Mouse (Mus musculus) neural tube, embryonic 14.5 days (tissue): ENCODE measurements around the gene Maats1. TPM values are rescaled to one million over a fixed set of nuclear protein-coding genes. Genes with fewer than 3 reads are reported as not detected.

Experiments used
- ATAC-seq: fragments of 200-750 bp; cut with Nextera tagmentation; 2 replicates; pipeline ENCODE4 v1.8.0; 2017; ENCODE audit warnings: low read depth, mild to moderate bottlenecking, moderate TSS enrichment, moderate library complexity
- H3K27ac ChIP-seq: fragments of 300-500 bp; sonication (generic); 2 replicates; pipeline ENCODE4 v1.5.1; 2014; ENCODE audit warnings: low read depth, mild to moderate bottlenecking, control low read depth, low read length, moderate library complexity, mixed read lengths
- H3K27me3 ChIP-seq: fragments of 300-500 bp; sonication (generic); 2 replicates; pipeline ENCODE4 v1.6.1; 2014; ENCODE audit warnings: low read length; ENCODE audit not compliant: control insufficient read depth, insufficient read depth
- H3K36me3 ChIP-seq: fragments of 300-500 bp; sonication (generic); 2 replicates; pipeline ENCODE4 v1.6.1; 2014; ENCODE audit warnings: low read length, mixed read lengths; ENCODE audit not compliant: control insufficient read depth, insufficient read depth
- H3K4me1 ChIP-seq: fragments of 300-500 bp; sonication (generic); 2 replicates; pipeline ENCODE4 v1.6.1; 2014; ENCODE audit warnings: low read length; ENCODE audit not compliant: control insufficient read depth, insufficient read depth
- H3K4me2 ChIP-seq: fragments of 300-500 bp; sonication (generic); 2 replicates; pipeline ENCODE4 v1.6.1; 2014; ENCODE audit warnings: mild to moderate bottlenecking, low read depth, low read length, control low read depth
- H3K4me3 ChIP-seq: fragments of 300-500 bp; sonication (generic); 2 replicates; pipeline ENCODE4 v1.5.1; 2014; ENCODE audit warnings: low read depth, low read length, control low read depth, mixed read lengths
- H3K9ac ChIP-seq: fragments of 300-500 bp; sonication (generic); replicated peaks from 2 replicates; pipeline ENCODE4 v1.6.1; 2014; ENCODE audit warnings: low read depth, mild to moderate bottlenecking, control low read depth, low read length, mixed read lengths
- H3K9me3 ChIP-seq: fragments of 300-500 bp; sonication (generic); 2 replicates; pipeline ENCODE4 v1.6.1; 2016; ENCODE audit warnings: low read length; ENCODE audit not compliant: control insufficient read depth
- WGBS: fragments of 180-500 bp; shearing (Covaris S2); extraction: QIAGEN DNeasy Blood & Tissue Kit; methylation state at CpG from one replicate; pipeline ENCODE4 v1.1.7; 2014; 5-methylcytosine and 5-hydroxymethylcytosine counted together
- polyA plus RNA-seq: library from polyadenylated mRNA; unstranded; fragments of >200 nt; fragmentation: Nextera tagmentation; extraction: Ambion mirVana; gene quantifications from 2 replicates; pipeline ENCODE4 v1.2.1, GENCODE M21; 2014

The Maats1 gene
- polyA plus RNA-seq, 1 experiment from 2014 or later: 0.62 TPM

DNA sequence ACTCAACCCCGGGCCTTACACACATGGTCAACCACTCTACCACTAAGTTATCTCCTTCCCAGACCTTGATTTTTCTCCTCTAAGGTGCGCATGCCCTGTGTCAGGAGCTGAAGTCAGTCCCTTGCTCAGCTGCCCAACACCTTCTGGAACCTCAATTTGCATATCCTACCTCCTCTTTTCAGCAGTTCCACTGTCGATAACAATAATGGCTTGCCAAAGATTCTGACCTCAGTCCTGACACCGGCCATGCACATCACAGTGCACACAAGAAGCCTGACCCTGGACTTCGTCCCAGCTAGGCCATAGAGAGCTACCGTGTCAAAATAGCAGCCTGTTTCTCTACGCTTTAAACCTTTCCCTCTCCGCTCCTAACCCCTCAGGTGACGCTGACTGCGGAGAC, 31.5 kb upstream of the Maats1 start:
- Histone ChIP-seq H3K9ac (no peak overlapping the region), H3K4me1 (no peaks in the 10 kb centered on the region; the same call in 1 of the 2 replicates), H3K27ac (no peak overlapping the region), H3K36me3 (no peaks in the 10 kb centered on the region), H3K4me2 (no peak overlapping the region), H3K27me3 (no peaks in the 10 kb centered on the region), H3K4me3 (no peak overlapping the region), H3K9me3 (no peaks in the 10 kb centered on the region)
- ATAC-seq: no peak
- 85% methylated on average over 10 of the region's 10 CpGs for WGBS

GRCm38 (mm10) chr16:38372876-38373275, 30.9 kb upstream of the Maats1 start:
- no peak overlapping the region for H3K9ac ChIP-seq
- H3K36me3 ChIP-seq: no peaks in the 10 kb centered on the region
- no peaks in the 10 kb centered on the region; the same call in 1 of the 2 replicates for H3K4me1 ChIP-seq
- ATAC-seq: no peak
- no peaks in the 10 kb centered on the region for H3K9me3 ChIP-seq
- H3K4me2 ChIP-seq: no peak overlapping the region
- H3K27ac ChIP-seq: no peak overlapping the region
- H3K27me3 ChIP-seq: no peaks in the 10 kb centered on the region
- 91% methylated on average over 4 of the region's 4 CpGs for WGBS
- H3K4me3 ChIP-seq: no peak overlapping the region

- Histone ChIP-seq H3K4me3 (no peak overlapping the region), H3K9ac (no peak overlapping the region), H3K36me3 (no peaks in the 10 kb centered on the region), H3K4me2 (no peak overlapping the region), H3K4me1 (no peaks in the 10 kb centered on the region; the same call in 1 of the 2 replicates), H3K9me3 (no peaks in the 10 kb centered on the region), H3K27me3 (no peaks in the 10 kb centered on the region), H3K27ac (no peak overlapping the region)
- WGBS: 91% methylated on average over 15 of the region's 15 CpGs
- ATAC-seq: no peak
Observed at GRCm38 (mm10) chr16:38371705-38372296, 29.9 kb upstream of the Maats1 start.

DNA sequence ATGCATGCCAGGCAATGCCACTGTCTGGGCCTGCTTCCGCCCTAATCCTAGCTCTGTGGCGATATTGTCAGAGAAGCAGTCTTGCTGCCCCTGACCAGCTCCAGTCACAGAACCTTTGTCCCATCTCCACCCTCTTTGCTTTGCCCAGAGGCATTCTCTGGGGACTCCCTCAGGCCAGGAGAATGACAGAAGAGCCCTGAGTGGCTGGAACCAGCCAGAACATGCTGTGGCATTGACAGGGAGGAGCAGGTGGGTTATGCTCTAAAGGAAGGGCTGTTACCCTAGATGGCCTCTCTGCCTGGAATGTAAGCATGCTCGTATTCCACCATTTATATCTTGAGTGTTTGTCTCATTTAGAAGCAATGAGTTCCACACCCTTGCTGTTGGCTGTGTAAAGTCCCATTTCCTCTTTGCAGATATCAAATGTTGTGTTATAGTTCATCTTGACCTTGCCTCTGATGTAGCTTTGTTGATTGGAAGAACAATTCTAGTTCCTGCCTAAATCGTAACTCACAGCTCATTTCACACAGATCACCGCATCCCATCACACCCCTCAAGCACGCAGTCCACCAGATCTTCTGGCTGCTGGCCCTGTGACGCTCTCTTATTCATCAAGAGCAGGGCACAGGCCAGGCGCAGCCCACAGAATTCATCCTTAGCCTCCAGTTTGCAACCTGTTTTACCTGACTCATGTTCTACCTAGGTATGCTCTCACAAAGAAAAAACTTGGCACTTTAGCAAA, 28.9 kb upstream of the Maats1 start:
- H3K36me3 ChIP-seq: no peaks in the 10 kb centered on the region
- ATAC-seq: no peak
- 79% methylated on average over 8 of the region's 8 CpGs for WGBS

GRCm38 (mm10) chr16:38369992-38370484, 28.1 kb upstream of the Maats1 start:
- no peak overlapping the region for H3K9ac ChIP-seq
- H3K4me1 ChIP-seq: no peaks in the 10 kb centered on the region

More for the DNA sequence above, 28.9 kb upstream of the Maats1 start:
- Histone ChIP-seq H3K4me2 (no peak overlapping the region), H3K27ac (no peak overlapping the region), H3K4me1 (no peaks in the 10 kb centered on the region), H3K27me3 (no peaks in the 10 kb centered on the region), H3K4me3 (no peak overlapping the region), H3K9ac (no peak overlapping the region), H3K9me3 (no peaks in the 10 kb centered on the region)

DNA sequence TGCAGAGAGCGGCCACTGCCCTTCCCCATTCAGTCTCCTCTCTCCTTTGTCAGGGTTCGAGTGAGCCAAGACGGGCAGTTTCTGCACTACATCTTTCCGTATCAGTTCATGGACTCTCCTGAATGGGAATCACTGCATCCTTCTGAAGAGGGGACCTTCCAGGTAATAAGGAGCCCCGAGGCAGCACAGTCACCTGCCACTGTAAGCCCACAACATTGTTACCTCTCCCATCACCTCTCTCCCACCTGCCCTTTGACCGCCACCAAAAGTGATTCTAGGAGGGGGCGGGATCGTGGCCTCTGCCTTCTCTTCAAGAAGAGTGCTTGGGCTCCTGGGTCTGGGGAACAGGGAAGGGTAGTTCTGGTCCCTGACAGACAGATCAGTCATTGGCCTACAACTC, 27.5 kb upstream of the Maats1 start:
- Histone ChIP-seq H3K4me3 (no peak overlapping the region), H3K36me3 (no peaks in the 10 kb centered on the region), H3K4me2 (no peak overlapping the region), H3K9me3 (no peaks in the 10 kb centered on the region), H3K27me3 (no peaks in the 10 kb centered on the region), H3K9ac (no peak overlapping the region), H3K4me1 (no peaks in the 10 kb centered on the region), H3K27ac (no peak overlapping the region)
- no peak for ATAC-seq
- WGBS: 90% methylated on average over 8 of the region's 8 CpGs

More at GRCm38 (mm10) chr16:38369992-38370484, 28.1 kb upstream of the Maats1 start:
- no peaks in the 10 kb centered on the region for H3K9me3 ChIP-seq
- H3K4me3 ChIP-seq: no peak overlapping the region
- no peaks in the 10 kb centered on the region for H3K36me3 ChIP-seq
- 86% methylated on average over 4 of the region's 4 CpGs for WGBS
- no peak for ATAC-seq
- no peak overlapping the region for H3K27ac ChIP-seq
- H3K4me2 ChIP-seq: no peak overlapping the region
- no peaks in the 10 kb centered on the region for H3K27me3 ChIP-seq

GRCm38 (mm10) chr16:38369000-38369399, 27.1 kb upstream of the Maats1 start:
- no peak overlapping the region for H3K27ac ChIP-seq
- WGBS: 87% methylated on average over 7 of the region's 7 CpGs
- H3K4me3 ChIP-seq: no peak overlapping the region
- H3K9ac ChIP-seq: no peak overlapping the region
- no peak for ATAC-seq
- no peaks in the 10 kb centered on the region for H3K9me3 ChIP-seq
- no peak overlapping the region for H3K4me2 ChIP-seq
- no peaks in the 10 kb centered on the region for H3K27me3 ChIP-seq
- H3K4me1 ChIP-seq: no peaks in the 10 kb centered on the region
- no peaks in the 10 kb centered on the region for H3K36me3 ChIP-seq

- WGBS: 61% methylated on average over 10 of the region's 10 CpGs
- Histone ChIP-seq H3K27ac (no peak overlapping the region), H3K9me3 (no peaks in the 10 kb centered on the region), H3K4me2 (no peak overlapping the region), H3K4me1 (no peaks in the 10 kb centered on the region), H3K27me3 (no peaks in the 10 kb centered on the region), H3K4me3 (no peak overlapping the region), H3K36me3 (no peaks in the 10 kb centered on the region), H3K9ac (no peak overlapping the region)
- no peak for ATAC-seq
Observed at GRCm38 (mm10) chr16:38368336-38368735, 26.4 kb upstream of the Maats1 start.

DNA sequence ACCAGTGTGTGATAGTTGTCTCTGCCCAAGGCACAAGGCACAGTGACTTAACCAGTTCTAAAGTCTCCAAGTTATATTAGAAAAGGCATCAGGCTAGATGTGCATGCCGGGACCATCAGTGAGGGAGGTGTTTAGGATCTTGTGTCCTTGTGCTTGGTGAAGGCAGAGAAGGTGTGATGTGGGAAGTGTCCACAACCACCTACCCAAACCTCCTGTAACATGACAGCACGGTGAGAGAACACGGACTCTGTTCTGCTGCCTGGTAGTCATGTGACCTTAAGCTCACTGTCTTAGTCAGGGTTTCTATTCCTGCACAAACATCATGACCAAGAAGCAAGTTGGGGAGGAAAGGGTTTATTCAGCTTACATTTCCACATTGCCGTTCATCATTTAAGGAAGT, 24.3 kb upstream of the Maats1 start:
- H3K4me1 ChIP-seq: no peaks in the 10 kb centered on the region
- H3K9ac ChIP-seq: no peak overlapping the region
- ATAC-seq: no peak
- no peaks in the 10 kb centered on the region for H3K27me3 ChIP-seq
- no peaks in the 10 kb centered on the region for H3K9me3 ChIP-seq
- H3K4me2 ChIP-seq: no peak overlapping the region
- no peaks in the 10 kb centered on the region for H3K36me3 ChIP-seq
- H3K4me3 ChIP-seq: no peak overlapping the region
- H3K27ac ChIP-seq: no peak overlapping the region
- WGBS: 92% methylated on average over 4 of the region's 4 CpGs
